ENCODE assay signal across 9 mouse cellular contexts in genomic region chr2:38481166-38481778, GRCm38 (mm10). TPM values are rescaled to one million over a fixed set of nuclear protein-coding genes. Genes with fewer than 3 reads are reported as not detected.
DNase-seq lines count a peak whose midpoint lies in the region; ATAC-seq and TF ChIP-seq lines count a peak whose summit lies in the region.
"Had no signal": no experiment of that assay in that cellular context is flagged by ENCODE, and none has a peak within 500 bp of the region (broad histone marks: within the 10 kb centered on the region; RNA-seq: fewer than 3 reads in every experiment).

No protein-coding gene starts in this region.

- no peak for TF ChIP-seq CTCF in forebrain, postnatal 0 days (IDR thresholded peaks at IDR 0.05; ENCODE audit: low read depth)

- H3K27me3 ChIP-seq in hindbrain, embryonic 10.5 days (ENCODE audit: insufficient read depth, poor library complexity, severe bottlenecking), result no peaks in the 10 kb centered on the region
- H3K27me3 ChIP-seq in hindbrain, embryonic 12.5 days, result no peaks in the 10 kb centered on the region
- no peaks in the 10 kb centered on the region for H3K27me3 ChIP-seq in forebrain, postnatal 0 days (ENCODE audit: insufficient read depth, low read length)
- H3K27me3 ChIP-seq: embryonic facial prominence, embryonic 15.5 days had no signal

- H3K9me3 ChIP-seq in hindbrain, embryonic 10.5 days, result no peaks in the 10 kb centered on the region
- H3K9me3 ChIP-seq in hindbrain, embryonic 12.5 days (replicated peaks), result no peaks in the 10 kb centered on the region
- no peaks in the 10 kb centered on the region for H3K9me3 ChIP-seq in forebrain, postnatal 0 days (ENCODE audit: low read length)
- H3K9me3 ChIP-seq: embryonic facial prominence, embryonic 15.5 days had no signal

- no peaks in the 10 kb centered on the region for H3K36me3 ChIP-seq in hindbrain, embryonic 10.5 days
- no peaks in the 10 kb centered on the region for H3K36me3 ChIP-seq in hindbrain, embryonic 12.5 days
- H3K36me3 ChIP-seq in forebrain, postnatal 0 days (ENCODE audit: insufficient read depth), result no peaks in the 10 kb centered on the region
- H3K36me3 ChIP-seq: embryonic facial prominence, embryonic 15.5 days had no signal

- DNase-seq in hindbrain, embryonic 10.5 days (ENCODE audit: low spot score), result no peak
- peak; percentile 19 for DNase-seq in forebrain, postnatal 0 days
- peak; percentile 54 for DNase-seq in lung, postnatal 25 days (ENCODE audit: low spot score)
- DNase-seq in neural tube, embryonic 10.5 days (ENCODE audit: extremely low spot score, low spot score), result no peak
- no peak for DNase-seq in urinary bladder, postnatal 14 days (ENCODE audit: low spot score)
- DNase-seq in layer of hippocampus, postnatal 10 days (ENCODE audit: low spot score in 2 of 2), result no peak

- peaks cover 3% of the 10 kb centered on the region; the same call in 1 of the 2 replicates for H3K4me1 ChIP-seq in hindbrain, embryonic 10.5 days (replicated peaks)
- H3K4me1 ChIP-seq in hindbrain, embryonic 12.5 days, result no peaks in the 10 kb centered on the region
- H3K4me1 ChIP-seq in forebrain, postnatal 0 days (ENCODE audit: insufficient read depth), result no peaks in the 10 kb centered on the region

- no peak overlapping the region for H3K9ac ChIP-seq in hindbrain, embryonic 12.5 days
- no peak overlapping the region for H3K9ac ChIP-seq in forebrain, postnatal 0 days
- H3K9ac ChIP-seq: embryonic facial prominence, embryonic 15.5 days had no signal

- H3K27ac ChIP-seq in hindbrain, embryonic 10.5 days, result peak overlapping the region; percentile 8; the same call in 1 of the 2 replicates
- H3K27ac ChIP-seq in hindbrain, embryonic 12.5 days, result no peak overlapping the region
- H3K27ac ChIP-seq in forebrain, postnatal 0 days (ENCODE audit: low read depth, low read length), result no peak overlapping the region
- H3K27ac ChIP-seq: embryonic facial prominence, embryonic 15.5 days had no signal

- 83% methylated on average over 6 of the region's 6 CpGs for WGBS in hindbrain, embryonic 10.5 days
- 78% methylated on average over 6 of the region's 6 CpGs for WGBS in hindbrain, embryonic 12.5 days
- 88% methylated on average over 5 of the region's 6 CpGs for WGBS in forebrain, postnatal 0 days

- ATAC-seq in hindbrain, embryonic 12.5 days (ENCODE audit: low FRiP score), result no peak
- ATAC-seq in CD4-positive, CD25-positive, alpha-beta regulatory T cell, adult 4 months, result peak; percentile 32
- peak; percentile 73 for ATAC-seq in forebrain, postnatal 0 days

- H3K4me2 ChIP-seq in hindbrain, embryonic 12.5 days (replicated peaks), result no peak overlapping the region
- no peak overlapping the region for H3K4me2 ChIP-seq in forebrain, postnatal 0 days (ENCODE audit: low read depth)
- H3K4me2 ChIP-seq: embryonic facial prominence, embryonic 15.5 days had no signal

- no peak overlapping the region for H3K4me3 ChIP-seq in hindbrain, embryonic 10.5 days
- no peak overlapping the region for H3K4me3 ChIP-seq in hindbrain, embryonic 12.5 days
- no peak overlapping the region for H3K4me3 ChIP-seq in forebrain, postnatal 0 days (ENCODE audit: low read depth, low read length)
- H3K4me3 ChIP-seq: embryonic facial prominence, embryonic 15.5 days had no signal

RNA-seq across cellular contexts. Expression of gene Nek6, which starts 30.2 kb away (rescaled TPM):
- polyA plus RNA-seq in hindbrain, embryonic 10.5 days (2016; fragmentation: Nextera tagmentation; extraction: Ambion mirVana), result 68.8 and 77.5 TPM in 2 replicates
- 85.7 and 94.8 TPM in 2 replicates for polyA plus RNA-seq in hindbrain, embryonic 12.5 days (2016; fragmentation: Nextera tagmentation; extraction: Ambion mirVana)
- 1 to 10 TPM; 2.9 to 3.1 TPM for polyA plus RNA-seq in CD4-positive, CD25-positive, alpha-beta regulatory T cell, adult 4 months (2017; shearing (Covaris generic))
- 19.7 and 21.0 TPM in 2 replicates for total RNA-seq in forebrain, postnatal 0 days (2014; rRNA removed)
- 59.6 and 69.3 TPM in 2 replicates for polyA plus RNA-seq in forebrain, postnatal 0 days (2015; fragmentation: Nextera tagmentation; extraction: Ambion mirVana)
- 10 to 100 TPM; 43.8 to 49.7 TPM for total RNA-seq in layer of hippocampus, postnatal 10 days (2021)

Comparison
In these comparisons a context has a peak if more than half of its experiments do, and no peak if none do; other contexts are left out.
1. DNase-seq: peak in forebrain, postnatal 0 days (single experiment) and lung, postnatal 25 days (single experiment); none in hindbrain, embryonic 10.5 days (single experiment), neural tube, embryonic 10.5 days (single experiment), urinary bladder, postnatal 14 days (single experiment) and layer of hippocampus, postnatal 10 days (0 of 2).
2. RNA of gene Nek6, which starts 30.2 kb away (polyA plus RNA-seq): 85.7 to 94.8 TPM in hindbrain, embryonic 12.5 days, 59.6 to 69.3 TPM in forebrain, postnatal 0 days and 68.8 to 77.5 TPM in hindbrain, embryonic 10.5 days; 2.9 to 3.1 TPM in CD4-positive, CD25-positive, alpha-beta regulatory T cell, adult 4 months; every median in the first group is over 10 times any median in the second.